Mouse (Mus musculus): Measurements from ENCODE around the gene Svs2.
"Not testable (repeated sequence)": the region's sequence is repeated elsewhere in the genome, so short reads cannot be mapped to it uniquely, and the experiment has no call there.

Svs2 gene

GRCm38 (mm10) chr2:164238366-164238765 lies at the start of gene Svs2:
TSS of gene Svs2 (minus strand) at chr2:164238466.
- DNase-seq (ENCODE audit: low spot score), result no peak

- no peak for DNase-seq (ENCODE audit: low spot score)
Observed at GRCm38 (mm10) chr2:164278359-164278758, 40.1 kb upstream of the Svs2 start, which contains the start of gene Svs4. TSS of gene Svs4 (minus strand) at chr2:164278459.

GRCm38 (mm10) chr2:164256540-164256939 lies 18.3 kb upstream of the Svs2 start, which contains the start of gene Svs3b:
TSS of gene Svs3b (minus strand) at chr2:164256640.
- not testable (repeated sequence) for DNase-seq (ENCODE audit: low spot score)

GRCm38 (mm10) chr2:164232671-164233070 lies 5.6 kb downstream of the Svs2 start:
- no peak for DNase-seq (ENCODE audit: low spot score)

- DNase-seq (ENCODE audit: low spot score), result no peak
Observed at GRCm38 (mm10) chr2:164228361-164229070, 9.8 kb downstream of the Svs2 start.

- DNase-seq (ENCODE audit: low spot score), result no peak
Observed at GRCm38 (mm10) chr2:164221522-164221921, 16.7 kb downstream of the Svs2 start, which contains the start of gene Wfdc15b. TSS of gene Wfdc15b (minus strand) at chr2:164221660.

GRCm38 (mm10) chr2:164219295-164219694 lies 19.0 kb downstream of the Svs2 start:
- DNase-seq (ENCODE audit: low spot score), result no peak

GRCm38 (mm10) chr2:164212711-164213110 lies 25.6 kb downstream of the Svs2 start:
- DNase-seq (ENCODE audit: low spot score), result no peak

GRCm38 (mm10) chr2:164210892-164211291 lies 27.4 kb downstream of the Svs2 start:
- DNase-seq (ENCODE audit: low spot score), result no peak

- no peak for DNase-seq (ENCODE audit: low spot score)
Observed at GRCm38 (mm10) chr2:164206676-164207075, 31.6 kb downstream of the Svs2 start.

- DNase-seq (ENCODE audit: low spot score), result not testable (repeated sequence)
Observed at GRCm38 (mm10) chr2:164206011-164206410, 32.3 kb downstream of the Svs2 start.

GRCm38 (mm10) chr2:164199626-164200327 lies 38.5 kb downstream of the Svs2 start, which contains the start of gene Wfdc15a:
TSS of gene Wfdc15a (minus strand) at chr2:164200130.
- DNase-seq (ENCODE audit: low spot score), result no peak

GRCm38 (mm10) chr2:164196700-164196990 lies 41.6 kb downstream of the Svs2 start:
- DNase-seq (ENCODE audit: low spot score), result no peak

- DNase-seq (ENCODE audit: low spot score), result no peak
Observed at GRCm38 (mm10) chr2:164195971-164196699, 42.1 kb downstream of the Svs2 start.

GRCm38 (mm10) chr2:164194959-164195630 lies 43.2 kb downstream of the Svs2 start:
- DNase-seq (ENCODE audit: low spot score), result no peak

- no peak for DNase-seq (ENCODE audit: low spot score)
Observed at GRCm38 (mm10) chr2:164192279-164192678, 46.0 kb downstream of the Svs2 start.

GRCm38 (mm10) chr2:164190576-164190975 lies 47.7 kb downstream of the Svs2 start, which contains the start of gene Wfdc12:
TSS of gene Wfdc12 (minus strand) at chr2:164190608.
- DNase-seq (ENCODE audit: low spot score), result no peak

GRCm38 (mm10) chr2:164188722-164189121 lies 49.5 kb downstream of the Svs2 start:
- DNase-seq (ENCODE audit: low spot score), result no peak

All from retina, embryonic 14.5 days (tissue).